Mouse (Mus musculus): ENCODE results near the gene Dnal1.

Dnal1 gene

DNA sequence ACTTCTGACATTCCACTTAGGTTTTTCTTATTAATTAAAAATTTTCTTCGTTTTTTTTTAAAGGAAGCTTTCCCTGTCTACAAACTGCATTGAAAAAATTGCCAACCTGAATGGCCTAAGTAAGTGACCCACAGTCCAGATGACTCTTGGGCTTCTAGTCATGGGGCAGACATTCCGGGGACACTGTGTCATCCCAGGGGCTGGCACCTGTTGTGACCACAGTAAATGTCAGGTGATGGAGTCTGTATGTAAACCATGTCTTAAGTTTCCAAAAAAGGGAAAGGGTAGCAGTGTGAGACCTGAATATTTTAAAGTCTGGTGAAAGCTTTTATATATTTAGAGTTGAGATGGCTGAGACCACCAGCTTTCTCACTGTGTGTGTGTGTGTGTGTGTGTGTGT, 12.7 kb downstream of the Dnal1 start:
- DNase-seq (ENCODE audit: low spot score in 2 of 2), result no peak

DNA sequence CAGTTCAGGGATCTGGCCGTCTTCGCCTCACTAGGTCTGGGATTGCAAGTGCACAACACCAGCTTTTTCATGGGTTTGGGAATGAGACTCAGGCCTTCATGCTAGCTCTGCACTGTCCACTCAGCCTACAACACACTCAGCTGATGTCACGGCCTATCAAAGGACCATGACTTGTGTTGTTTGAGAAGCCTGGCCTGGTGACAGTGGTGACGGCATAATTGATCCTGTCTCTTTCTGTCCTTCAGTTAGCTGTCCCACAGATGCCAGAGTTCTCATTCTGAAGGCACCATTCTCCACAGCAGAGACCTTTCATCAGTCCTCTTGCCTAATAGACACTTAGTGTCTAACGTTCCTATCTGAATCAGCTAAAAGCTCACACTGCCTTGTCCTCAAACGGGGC, 14.4 kb downstream of the Dnal1 start:
- DNase-seq (ENCODE audit: low spot score in 2 of 2), result no peak

DNA sequence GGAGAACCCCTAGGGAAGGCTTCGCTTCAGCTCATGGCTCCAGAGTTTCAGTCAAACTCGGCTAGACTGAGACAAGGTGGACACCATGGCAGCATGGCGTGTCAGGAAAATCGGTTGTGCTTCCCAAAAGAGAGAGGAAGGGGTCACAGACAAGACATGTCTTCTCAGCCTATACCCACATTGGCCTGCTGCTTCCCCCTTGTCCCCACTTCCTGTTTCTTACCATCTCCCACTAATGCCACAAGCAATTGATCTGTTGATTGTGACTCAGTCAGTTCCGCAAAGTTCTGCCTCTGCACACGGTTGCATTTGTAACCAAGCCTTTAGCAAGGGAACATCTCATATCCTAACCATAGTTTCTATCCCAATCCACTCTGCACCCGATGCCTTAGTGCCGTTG, 15.8 kb downstream of the Dnal1 start:
- DNase-seq (ENCODE audit: low spot score in 2 of 2), result no peak

DNA sequence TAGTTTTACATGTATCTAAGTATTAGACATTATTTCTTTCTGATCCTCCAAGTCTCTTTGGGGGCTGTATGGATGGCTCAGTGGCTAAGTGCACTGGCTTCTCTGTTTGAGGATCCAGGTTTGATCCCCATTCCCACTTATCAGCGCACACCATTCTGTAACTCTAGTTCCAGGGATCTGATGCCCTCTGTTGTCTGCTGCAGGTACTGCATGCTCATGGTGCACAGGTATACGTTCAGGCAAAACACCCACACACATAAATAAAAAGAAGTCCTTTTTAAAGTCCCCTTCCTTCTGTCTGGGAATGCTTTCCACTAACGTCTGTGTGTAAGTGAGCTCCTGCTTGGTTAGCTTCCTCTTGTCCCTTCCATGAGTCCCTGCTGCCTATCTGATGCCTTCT, 18.1 kb downstream of the Dnal1 start:
- DNase-seq (ENCODE audit: low spot score in 2 of 2), result no peak

GRCm38 (mm10) chr12:84137131-84137530, 23.0 kb downstream of the Dnal1 start:
- no peak for DNase-seq (ENCODE audit: low spot score in 2 of 2)

GRCm38 (mm10) chr12:84140135-84140534, 26.0 kb downstream of the Dnal1 start:
- DNase-seq (ENCODE audit: low spot score in 2 of 2), result no peak

DNA sequence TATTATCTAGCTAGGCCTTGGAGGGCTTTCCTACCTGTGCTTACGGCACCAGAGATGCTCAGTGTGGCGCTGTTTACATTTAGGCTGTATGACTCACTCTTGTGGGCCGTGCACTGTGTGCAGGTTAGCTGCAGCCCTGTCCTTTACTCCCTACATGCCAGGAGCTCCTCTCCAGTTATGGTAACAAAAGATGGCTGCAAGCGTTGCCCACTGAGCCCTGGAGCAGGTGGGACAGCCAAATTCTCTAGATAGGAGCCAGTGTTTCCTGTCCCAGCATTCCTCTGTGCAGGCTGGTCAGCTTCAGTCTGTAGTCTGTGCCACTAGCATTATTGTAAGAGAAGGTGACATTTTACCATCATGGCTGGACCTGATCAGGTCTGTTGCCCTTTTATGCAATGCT, 27.1 kb downstream of the Dnal1 start:
- DNase-seq (ENCODE audit: low spot score in 2 of 2), result no peak

DNA sequence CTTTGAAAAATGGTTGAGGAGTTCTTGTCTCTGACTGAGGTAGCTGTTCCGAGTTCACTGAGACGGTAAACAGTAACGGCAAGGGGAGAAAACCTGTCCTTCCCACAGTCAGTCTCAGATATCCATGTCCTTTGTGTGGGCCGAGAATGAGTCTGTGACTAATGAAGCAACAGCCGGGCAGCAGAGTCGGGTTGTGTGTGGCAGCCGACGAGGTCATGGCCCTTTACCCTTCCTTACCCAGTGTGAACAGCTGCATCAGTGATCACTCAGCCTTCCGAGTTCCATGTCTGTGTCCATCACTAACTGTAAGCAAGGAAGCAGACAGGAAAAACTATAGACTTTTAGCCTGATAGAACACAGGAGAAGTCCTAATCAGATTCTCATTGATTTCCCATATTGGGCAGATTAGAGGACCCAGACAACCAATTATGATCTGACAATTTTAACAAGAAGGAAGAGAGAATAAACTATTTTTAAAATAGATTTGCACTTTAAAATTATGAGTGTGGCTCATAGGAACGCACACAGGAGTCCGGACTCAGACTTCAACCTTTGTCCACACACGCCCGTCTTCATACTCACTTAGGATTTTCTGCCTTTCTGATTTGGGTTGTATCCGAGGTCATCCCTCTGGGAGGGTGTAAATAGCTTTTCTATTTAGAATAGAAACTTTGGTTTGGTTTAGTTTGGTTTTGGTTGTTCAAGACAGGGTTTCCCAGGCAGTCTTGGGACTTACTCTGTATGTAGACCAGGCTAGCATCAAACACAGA, 28.3 kb downstream of the Dnal1 start:
- DNase-seq (ENCODE audit: low spot score in 2 of 2), result no peak

GRCm38 (mm10) chr12:84147954-84148621, 33.9 kb downstream of the Dnal1 start, which contains the start of gene Pnma1:
Pnma1 (minus strand) TSS chr12:84148489.
- DNase-seq (ENCODE audit: low spot score in 2 of 2), result peak; percentile 82 to 83

DNA sequence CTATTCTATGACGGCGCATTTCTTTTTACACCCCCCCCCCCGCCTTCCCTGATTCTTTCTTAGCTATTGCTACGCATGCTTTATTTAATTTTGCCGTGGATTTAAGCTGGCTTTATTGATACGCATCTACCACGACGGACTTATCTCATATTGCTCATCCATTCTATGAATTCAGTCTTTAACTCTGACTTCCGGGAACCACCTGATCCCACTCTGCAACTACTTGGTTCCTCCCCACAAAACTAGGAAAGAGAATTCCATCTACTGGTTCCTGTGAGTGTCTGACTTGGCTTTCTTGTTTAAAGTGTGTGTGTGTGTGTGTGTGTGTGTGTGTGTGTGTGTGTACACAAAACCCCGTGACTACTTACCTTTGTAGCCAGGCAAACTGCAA, 34.5 kb downstream of the Dnal1 start:
- DNase-seq (ENCODE audit: low spot score in 2 of 2), result no peak

DNA sequence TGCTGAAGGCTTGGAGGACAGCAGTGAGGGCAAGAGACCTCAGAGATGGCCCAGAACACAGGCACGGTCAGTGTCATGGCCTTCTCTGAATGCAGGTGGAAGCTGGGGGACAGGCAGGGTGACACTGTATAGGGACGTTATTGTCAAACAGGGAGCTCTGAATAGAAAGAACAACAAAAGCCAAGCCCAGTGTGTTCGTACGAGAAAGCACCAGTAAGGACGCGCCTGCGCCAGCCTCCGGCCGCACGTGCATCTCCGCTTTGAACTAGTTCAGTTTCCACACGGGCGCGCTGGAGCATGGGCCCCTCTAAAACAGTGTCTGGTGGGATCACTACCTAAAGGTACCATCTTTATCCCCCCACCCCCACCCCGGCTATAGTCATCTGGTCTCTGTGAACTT, 35.8 kb downstream of the Dnal1 start:
- no peak for DNase-seq (ENCODE audit: low spot score in 2 of 2)

GRCm38 (mm10) chr12:84150976-84151375, 36.8 kb downstream of the Dnal1 start:
- no peak for DNase-seq (ENCODE audit: low spot score in 2 of 2)

DNA sequence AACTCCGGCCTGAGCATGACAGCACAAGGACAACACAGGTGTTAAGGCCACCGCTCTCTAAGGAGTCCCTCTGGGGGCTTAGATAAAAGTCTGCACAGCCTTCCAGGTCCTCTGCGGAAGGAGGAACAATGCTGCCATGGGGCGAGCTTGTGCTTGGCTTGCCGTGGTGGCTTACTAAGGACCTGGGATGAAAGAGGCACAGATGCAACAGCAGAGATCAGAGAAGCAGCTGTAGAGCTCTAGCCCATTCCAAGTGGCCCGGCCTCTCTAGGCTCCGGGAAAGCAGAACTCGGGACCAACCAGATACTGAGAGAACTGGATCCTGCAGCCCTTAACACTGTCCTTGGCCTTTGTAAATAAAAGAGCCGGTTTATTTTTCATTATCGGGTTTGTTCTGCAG, 37.7 kb downstream of the Dnal1 start:
- no peak for DNase-seq (ENCODE audit: low spot score in 2 of 2)

DNA sequence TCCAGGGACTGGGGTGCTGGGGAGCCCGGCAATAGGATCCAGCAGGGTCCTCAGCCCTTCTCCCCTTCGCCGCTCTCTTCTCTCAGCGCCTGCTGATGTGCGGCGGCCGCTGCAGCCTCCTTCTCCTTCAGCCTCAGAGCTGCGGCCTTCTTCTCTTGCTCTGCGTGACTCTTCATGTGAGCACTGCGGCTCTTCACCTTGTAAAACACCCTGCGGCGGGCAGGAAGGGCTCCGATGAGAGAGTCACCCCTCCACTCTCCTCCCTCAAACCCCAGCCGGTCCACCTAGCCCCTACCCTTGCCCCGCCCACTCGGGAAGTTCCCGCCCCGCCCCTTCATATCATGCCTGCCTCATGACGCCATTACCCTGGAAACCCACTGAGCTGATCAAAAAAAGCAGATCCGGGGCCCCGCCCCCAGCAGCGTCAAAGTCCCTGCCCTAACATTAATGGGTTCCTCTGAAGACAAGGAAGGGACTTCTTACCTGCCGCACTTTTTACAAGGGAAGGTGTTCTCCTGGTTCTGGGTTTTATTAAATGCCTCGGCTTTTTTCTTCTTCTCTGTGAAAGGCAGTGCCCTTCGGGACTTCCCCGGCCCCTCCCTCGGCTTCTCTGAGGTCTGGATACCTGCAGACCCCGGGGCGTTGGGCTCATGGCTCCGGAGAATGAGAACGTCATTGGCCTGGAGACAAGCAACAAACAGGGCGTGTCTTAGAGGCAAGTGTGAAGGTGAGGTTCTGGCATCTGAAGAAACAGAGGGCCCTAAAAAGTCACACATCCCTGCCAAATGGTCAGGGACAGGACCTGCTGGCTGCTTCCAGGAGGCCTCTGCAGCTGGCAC, 38.4 kb downstream of the Dnal1 start:
- no peak for DNase-seq (ENCODE audit: low spot score in 2 of 2)

DNA sequence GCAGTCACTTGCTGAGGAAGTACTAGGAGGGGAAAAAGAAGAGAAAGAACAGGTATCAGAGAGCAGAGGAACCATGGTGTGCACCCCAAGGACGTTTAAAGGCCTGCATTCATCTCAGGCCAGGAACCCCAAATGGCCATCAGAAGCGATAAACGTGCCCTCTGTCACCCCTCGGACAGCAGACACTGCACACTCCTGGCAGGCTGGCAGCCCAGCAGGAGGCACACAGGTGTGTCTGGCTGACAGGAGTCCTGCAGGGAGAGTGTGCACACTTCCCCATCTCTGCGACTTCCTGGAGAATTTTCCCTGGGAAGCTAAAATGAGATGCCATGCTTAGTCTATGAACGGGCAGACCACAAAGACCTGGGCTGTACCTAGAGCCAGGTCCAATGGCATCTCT, 39.2 kb downstream of the Dnal1 start:
- no peak for DNase-seq (ENCODE audit: low spot score in 2 of 2)

GRCm38 (mm10) chr12:84154786-84155522, 40.8 kb downstream of the Dnal1 start:
- DNase-seq (ENCODE audit: low spot score in 2 of 2), result no peak

GRCm38 (mm10) chr12:84155523-84155871, 41.3 kb downstream of the Dnal1 start:
- DNase-seq (ENCODE audit: low spot score in 2 of 2), result no peak

DNA sequence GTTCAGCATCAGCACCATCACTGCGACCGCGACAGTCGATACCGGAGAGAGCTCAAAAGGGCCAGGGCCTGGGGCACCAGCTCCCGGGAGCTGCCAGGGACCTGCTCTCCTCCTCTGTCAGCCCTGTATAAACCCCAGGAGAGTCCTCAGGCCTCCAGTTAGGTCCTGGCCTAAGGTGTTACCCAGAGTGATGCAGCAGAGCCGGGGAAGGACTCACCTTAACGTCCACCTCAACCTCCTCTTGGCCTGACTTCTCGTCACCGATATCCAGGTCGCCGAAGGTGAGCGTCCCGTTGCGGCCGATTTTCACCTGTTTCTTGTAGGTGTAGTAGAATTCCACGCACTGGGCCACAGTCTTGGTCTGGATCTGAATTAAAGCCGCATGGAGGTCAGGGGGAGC, 42.0 kb downstream of the Dnal1 start:
- no peak for DNase-seq (ENCODE audit: low spot score in 2 of 2)

GRCm38 (mm10) chr12:84158156-84158555, 44.0 kb downstream of the Dnal1 start:
- DNase-seq (ENCODE audit: low spot score in 2 of 2), result no peak

DNA sequence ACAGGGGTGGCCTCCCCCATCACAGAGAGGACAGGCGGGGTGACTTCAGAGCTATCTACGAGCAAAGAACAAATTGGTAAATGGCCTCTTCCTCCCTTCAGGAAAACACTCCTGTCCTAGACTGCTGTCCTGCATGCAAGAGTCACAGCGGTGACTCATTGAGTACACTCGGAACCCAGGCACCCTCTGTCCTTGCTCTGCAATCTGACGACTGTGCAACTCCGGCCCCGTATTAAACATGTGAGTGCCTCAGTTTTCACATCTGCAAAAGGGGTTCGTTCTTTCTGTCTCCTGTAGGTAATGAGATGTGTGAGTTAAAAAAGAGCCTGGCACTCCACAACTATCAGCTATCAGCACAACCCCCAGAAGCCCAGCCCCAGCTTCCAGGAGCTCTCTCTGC, 46.3 kb downstream of the Dnal1 start:
- DNase-seq (ENCODE audit: low spot score in 2 of 2), result no peak

- DNase-seq (ENCODE audit: low spot score in 2 of 2), result no peak
Observed at GRCm38 (mm10) chr12:84161116-84161515, 47.0 kb downstream of the Dnal1 start.
